Mouse (Mus musculus): Measurements from ENCODE around the gene Erc2.

GRCm38 (mm10) chr14:27682368-27683052, 60.3 kb downstream of the Erc2 start:
- TF ChIP-seq CTCF (IDR thresholded peaks at IDR 0.05; ENCODE audit: low read depth) (no peak), EP300 (IDR thresholded peaks at IDR 0.05; ENCODE audit: low read depth) (no peak)

All from liver, embryonic 14.5 days (tissue).